Mouse (Mus musculus) brain, embryonic 14.5 days (tissue): Measurements from ENCODE around the gene Lactb.

Source experiments
- CTCF ChIP-seq: fragments of 200-500 bp; IDR thresholded peaks from 2 replicates; pipeline ENCODE4 v1.5.1; 2012; ENCODE audit warnings: inconsistent platforms, mild to moderate bottlenecking, moderate library complexity, borderline replicate concordance; ENCODE audit not compliant: insufficient read depth, insufficient read length; ENCODE audit errors: extremely low read depth
- POLR2A ChIP-seq: fragments of 200-500 bp; IDR thresholded peaks from 2 replicates; pipeline ENCODE4 v1.6.1; 2012; ENCODE audit warnings: mild to moderate bottlenecking, inconsistent platforms, borderline replicate concordance; ENCODE audit not compliant: poor library complexity, insufficient read depth, insufficient read length, severe bottlenecking; ENCODE audit errors: extremely low read depth

DNA sequence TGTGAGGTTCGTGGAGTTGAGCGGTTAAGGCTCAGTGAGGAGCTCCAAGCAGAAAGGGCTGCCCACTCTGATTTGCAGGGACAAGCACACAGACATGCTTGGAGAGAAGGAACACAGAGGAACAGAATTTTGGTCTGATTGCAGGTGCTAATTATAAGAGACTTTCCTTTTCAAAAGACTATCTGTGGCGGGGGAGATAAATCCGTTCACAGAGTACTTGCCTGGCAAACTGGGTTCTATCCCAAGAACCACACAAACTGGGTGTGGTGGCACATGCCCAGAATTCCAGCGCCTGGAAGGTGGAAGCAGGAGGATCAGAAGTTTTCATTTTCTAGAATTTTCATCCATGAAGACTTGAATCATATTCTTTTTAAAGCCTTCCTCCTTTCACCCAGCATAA is 1.8 kb upstream of the Lactb start:
- TF ChIP-seq CTCF (no peak), POLR2A (no peak)
